Mouse (Mus musculus): Measurements from ENCODE around the gene Mb.

- TF ChIP-seq GATA1 (IDR thresholded peaks at IDR 0.05; ENCODE audit: borderline replicate concordance, low read length) (no peak), FLI1 (IDR thresholded peaks at IDR 0.05; ENCODE audit: low read length) (no peak)
Observed at GRCm38 (mm10) chr15:77066233-77066632, 15.8 kb upstream of the Mb start.

Data from megakaryocyte, embryonic 14.5 days (primary cell).